Mouse (Mus musculus): ENCODE data around the gene Gm15155. TPM values are rescaled to one million over a fixed set of nuclear protein-coding genes. Genes with fewer than 3 reads are reported as not detected.
"Not testable (repeated sequence)": the region's sequence is repeated elsewhere in the genome, so short reads cannot be mapped to it uniquely, and the experiment has no call there.

The Gm15155 gene
- polyA plus RNA-seq, 1 experiment = not detected

- H3K4me1 ChIP-seq (ENCODE audit: control insufficient read depth) = no peaks in the 10 kb centered on the region
- H3K9me3 ChIP-seq (ENCODE audit: control insufficient read depth, low read length) = peaks cover 7% of the 10 kb centered on the region; the same call in 1 of the 2 replicates
- peaks cover 45% of the 10 kb centered on the region for H3K27me3 ChIP-seq (ENCODE audit: control insufficient read depth)
- no peak overlapping the region for H3K4me3 ChIP-seq (replicated peaks)
- no peaks in the 10 kb centered on the region for H3K36me3 ChIP-seq (ENCODE audit: control insufficient read depth)
- no peak for TF ChIP-seq GATA1 (IDR thresholded peaks at IDR 0.05; ENCODE audit: low read length)
Measured at GRCm38 (mm10) chrX:155622961-155623599, 1.5 kb upstream of the Gm15155 start.

- no peak within 1 kb of the TSS for H3K4me3 ChIP-seq (replicated peaks)
- TF ChIP-seq GATA1 (IDR thresholded peaks at IDR 0.05; ENCODE audit: low read length) (no peak), TAL1 (IDR thresholded peaks at IDR 0.05; ENCODE audit: low read length) (no peak)
Measured at GRCm38 (mm10) chrX:155623701-155624281, 750 bp upstream of the Gm15155 start, which contains the start of gene Ptchd1. Gene Ptchd1 (minus strand): TSS chrX:155623814.

DNA sequence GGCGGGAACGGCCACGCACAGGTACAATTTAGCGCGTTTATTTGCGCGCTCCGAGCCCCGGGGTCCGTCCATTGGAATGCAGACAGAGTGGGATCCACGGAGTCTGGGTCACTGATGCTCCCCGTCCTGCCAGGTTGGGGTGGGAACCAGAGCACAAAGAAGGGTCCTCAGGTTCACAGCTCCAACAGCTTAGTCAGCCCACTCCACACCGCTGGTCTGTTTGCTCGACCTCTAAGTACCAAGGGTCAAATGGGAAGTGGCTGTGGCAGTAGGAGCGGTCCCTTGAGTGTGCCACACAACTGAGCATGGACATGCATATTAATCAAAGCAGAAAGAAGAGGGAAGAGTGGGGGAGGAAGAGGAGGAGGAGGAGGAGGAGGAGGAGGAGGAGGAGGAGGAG is 354 bp downstream of the Gm15155 start:
- peaks cover 7% of the 10 kb centered on the region; the same call in 1 of the 2 replicates for H3K9me3 ChIP-seq (ENCODE audit: control insufficient read depth, low read length)
- no peaks in the 10 kb centered on the region for H3K4me1 ChIP-seq (ENCODE audit: control insufficient read depth)
- TF ChIP-seq TAL1 (IDR thresholded peaks at IDR 0.05; ENCODE audit: low read length) (no peak), GATA1 (IDR thresholded peaks at IDR 0.05; ENCODE audit: low read length) (no peak)
- H3K4me3 ChIP-seq (replicated peaks) = no peak overlapping the region
- H3K27me3 ChIP-seq (ENCODE audit: control insufficient read depth) = peaks cover 45% of the 10 kb centered on the region
- no peaks in the 10 kb centered on the region for H3K36me3 ChIP-seq (ENCODE audit: control insufficient read depth)

More at GRCm38 (mm10) chrX:155623701-155624281, 750 bp upstream of the Gm15155 start, which contains the start of gene Ptchd1:
- H3K4me1 ChIP-seq (ENCODE audit: control insufficient read depth) = no peaks in the 10 kb centered on the region
- peaks cover 45% of the 10 kb centered on the region for H3K27me3 ChIP-seq (ENCODE audit: control insufficient read depth)
- H3K9me3 ChIP-seq (ENCODE audit: control insufficient read depth, low read length) = peaks cover 7% of the 10 kb centered on the region; the same call in 1 of the 2 replicates
- H3K36me3 ChIP-seq (ENCODE audit: control insufficient read depth) = no peaks in the 10 kb centered on the region

DNA sequence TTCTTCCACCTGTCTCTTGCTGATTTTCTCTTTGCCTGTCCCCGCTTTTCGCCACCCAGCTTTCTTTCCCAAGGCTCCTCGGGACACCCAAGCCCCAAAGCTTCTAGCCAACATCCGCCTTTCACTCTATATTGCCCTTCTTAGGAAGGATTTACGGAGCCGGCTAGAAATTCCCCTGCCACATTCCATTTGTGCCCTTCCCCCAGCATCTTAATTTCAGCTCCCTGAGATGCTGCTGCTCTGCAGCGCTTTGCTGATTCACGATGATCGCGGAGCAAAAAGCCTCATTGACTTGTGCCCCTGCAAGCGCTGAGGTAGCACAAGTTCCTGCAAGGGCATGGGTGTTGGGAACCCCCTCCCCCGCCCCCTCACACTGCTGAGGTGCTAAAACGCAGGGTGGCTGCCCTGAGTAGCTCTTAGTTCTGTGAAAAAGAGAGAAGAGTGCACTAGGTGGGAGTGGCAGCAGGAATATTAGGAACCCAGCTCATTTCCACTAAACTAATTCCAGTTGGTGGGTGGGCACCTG is 1.2 kb downstream of the Gm15155 start:
- no peak overlapping the region for H3K4me3 ChIP-seq (replicated peaks)
- no peaks in the 10 kb centered on the region for H3K36me3 ChIP-seq (ENCODE audit: control insufficient read depth)
- TF ChIP-seq TAL1 (IDR thresholded peaks at IDR 0.05; ENCODE audit: low read length) (no peak), GATA1 (IDR thresholded peaks at IDR 0.05; ENCODE audit: low read length) (no peak)
- peaks cover 45% of the 10 kb centered on the region for H3K27me3 ChIP-seq (ENCODE audit: control insufficient read depth)
- H3K9me3 ChIP-seq (ENCODE audit: control insufficient read depth, low read length) = peaks cover 7% of the 10 kb centered on the region; the same call in 1 of the 2 replicates
- no peaks in the 10 kb centered on the region for H3K4me1 ChIP-seq (ENCODE audit: control insufficient read depth)

DNA sequence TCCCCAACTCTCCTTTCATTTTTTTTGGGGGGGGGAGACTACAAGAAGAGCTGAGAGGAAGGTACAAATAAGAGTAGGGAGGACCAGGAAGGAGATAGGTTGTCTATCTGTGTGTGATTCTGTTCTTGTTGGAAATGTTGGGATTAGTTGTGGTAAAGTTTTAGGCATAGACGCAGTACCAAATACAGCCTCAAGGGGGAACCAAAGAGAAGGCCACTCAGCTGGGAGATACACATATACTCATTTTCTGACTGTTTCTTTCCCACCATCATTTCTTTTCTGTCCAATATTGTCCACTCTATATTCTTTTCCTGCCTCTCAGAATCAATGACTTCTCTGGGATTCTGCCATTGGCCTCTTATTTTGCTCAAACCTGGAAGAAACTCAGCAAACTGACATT is 19.4 kb downstream of the Gm15155 start:
- Histone ChIP-seq H3K4me3 (replicated peaks) (no peak overlapping the region), H3K9me3 (ENCODE audit: control insufficient read depth, low read length) (no peaks in the 10 kb centered on the region), H3K27me3 (ENCODE audit: control insufficient read depth) (no peaks in the 10 kb centered on the region), H3K36me3 (ENCODE audit: control insufficient read depth) (no peaks in the 10 kb centered on the region), H3K4me1 (ENCODE audit: control insufficient read depth) (no peaks in the 10 kb centered on the region)
- TF ChIP-seq GATA1 (IDR thresholded peaks at IDR 0.05; ENCODE audit: low read length) (no peak), TAL1 (IDR thresholded peaks at IDR 0.05; ENCODE audit: low read length) (no peak)

DNA sequence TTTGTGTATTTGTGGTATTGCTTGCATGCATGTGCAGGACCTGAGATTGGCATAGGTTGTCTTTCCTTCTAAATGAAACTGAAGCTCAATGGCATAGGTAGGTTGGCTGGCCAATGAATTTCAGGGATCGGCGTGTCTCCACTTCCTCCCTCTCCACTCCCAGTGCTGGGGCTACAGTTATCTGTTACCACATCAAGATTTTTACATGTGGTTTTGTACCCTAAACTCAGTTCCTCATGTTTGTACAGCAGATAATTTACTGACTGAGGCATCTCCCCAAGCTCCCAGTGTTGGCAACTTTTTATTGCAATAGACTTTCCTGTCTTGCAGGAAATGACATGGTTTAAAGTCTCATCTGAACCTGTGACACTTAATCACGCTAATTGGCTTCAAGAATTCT is 21.4 kb downstream of the Gm15155 start:
- no peaks in the 10 kb centered on the region for H3K4me1 ChIP-seq (ENCODE audit: control insufficient read depth)
- no peaks in the 10 kb centered on the region for H3K36me3 ChIP-seq (ENCODE audit: control insufficient read depth)
- H3K9me3 ChIP-seq (ENCODE audit: control insufficient read depth, low read length) = no peaks in the 10 kb centered on the region
- TF ChIP-seq TAL1 (IDR thresholded peaks at IDR 0.05; ENCODE audit: low read length) = no peak
- TF ChIP-seq GATA1 (IDR thresholded peaks at IDR 0.05; ENCODE audit: low read length) = no peak
- no peaks in the 10 kb centered on the region for H3K27me3 ChIP-seq (ENCODE audit: control insufficient read depth)
- H3K4me3 ChIP-seq (replicated peaks) = no peak overlapping the region

- Histone ChIP-seq H3K27me3 (ENCODE audit: control insufficient read depth) (no peaks in the 10 kb centered on the region), H3K36me3 (ENCODE audit: control insufficient read depth) (no peaks in the 10 kb centered on the region), H3K9me3 (ENCODE audit: control insufficient read depth, low read length) (no peaks in the 10 kb centered on the region), H3K4me1 (ENCODE audit: control insufficient read depth) (no peaks in the 10 kb centered on the region), H3K4me3 (replicated peaks) (no peak overlapping the region)
- no peak for TF ChIP-seq TAL1 (IDR thresholded peaks at IDR 0.05; ENCODE audit: low read length)
- TF ChIP-seq GATA1 (IDR thresholded peaks at IDR 0.05; ENCODE audit: low read length) = no peak
Measured at GRCm38 (mm10) chrX:155657971-155658370, 33.4 kb downstream of the Gm15155 start.

DNA sequence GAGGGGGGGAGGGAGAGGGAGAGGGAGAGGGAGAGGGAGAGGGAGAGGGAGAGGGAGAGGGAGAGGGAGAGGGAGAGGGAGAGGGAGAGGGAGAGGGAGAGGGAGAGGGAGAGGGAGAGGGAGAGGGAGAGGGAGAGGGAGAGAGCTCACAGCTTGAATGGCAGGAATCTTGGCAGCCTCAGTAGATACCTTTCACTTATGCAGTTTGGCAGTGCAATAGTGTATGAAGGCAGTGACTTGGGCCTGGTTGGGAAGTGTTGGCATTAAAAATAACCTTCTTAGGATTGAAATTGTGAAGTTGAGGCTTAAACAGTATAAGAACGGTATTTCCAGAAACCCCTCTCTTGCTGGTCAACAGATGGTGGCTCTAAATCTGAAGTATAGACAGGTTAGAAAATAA is 65.9 kb downstream of the Gm15155 start:
- H3K4me1 ChIP-seq (ENCODE audit: control insufficient read depth); H3K27me3 ChIP-seq (ENCODE audit: control insufficient read depth); H3K4me3 ChIP-seq (replicated peaks); H3K9me3 ChIP-seq (ENCODE audit: control insufficient read depth, low read length); H3K36me3 ChIP-seq (ENCODE audit: control insufficient read depth): not testable (repeated sequence)

DNA sequence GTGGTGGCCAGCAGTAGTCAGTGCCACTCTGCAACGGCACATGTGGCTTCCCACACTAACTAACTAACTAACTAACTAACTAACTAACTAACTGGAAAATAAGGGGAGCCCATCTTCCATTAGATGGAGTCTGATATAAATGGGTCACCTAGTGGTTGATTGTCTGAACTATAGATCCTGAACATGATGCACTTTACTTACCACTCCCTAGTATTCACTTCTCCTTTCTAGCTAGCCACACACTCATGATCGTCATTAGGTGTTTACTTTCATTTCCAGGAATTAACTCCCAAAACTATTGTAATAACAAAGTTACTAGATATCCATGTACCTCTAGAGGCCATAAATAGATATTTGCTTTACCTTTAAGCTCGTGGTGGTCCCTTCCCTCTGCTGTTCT is 99.6 kb downstream of the Gm15155 start:
- TF ChIP-seq TAL1 (IDR thresholded peaks at IDR 0.05; ENCODE audit: low read length) (no peak), GATA1 (IDR thresholded peaks at IDR 0.05; ENCODE audit: low read length) (no peak)
- H3K9me3 ChIP-seq (ENCODE audit: control insufficient read depth, low read length) = no peaks in the 10 kb centered on the region
- H3K27me3 ChIP-seq (ENCODE audit: control insufficient read depth) = no peaks in the 10 kb centered on the region
- H3K4me1 ChIP-seq (ENCODE audit: control insufficient read depth) = no peaks in the 10 kb centered on the region
- no peak overlapping the region for H3K4me3 ChIP-seq (replicated peaks)
- H3K36me3 ChIP-seq (ENCODE audit: control insufficient read depth) = no peaks in the 10 kb centered on the region

Data from erythroblast, embryonic 14.5 days (primary cell).